Mouse (Mus musculus) cerebellum, postnatal 10 days (tissue): ENCODE data around the gene Tram2.

ENCODE experiments used
- DNase-seq, 2 experiments: peaks; one replicate each; pipeline ENCODE4 v3.0.0; 2021; ENCODE audit warnings: mixed read lengths in 2 of 2

Tram2 gene

GRCm38 (mm10) chr1:21067536-21068221 is 11.3 kb downstream of the Tram2 start:
- peak; percentile 23 to 27 for DNase-seq

DNA sequence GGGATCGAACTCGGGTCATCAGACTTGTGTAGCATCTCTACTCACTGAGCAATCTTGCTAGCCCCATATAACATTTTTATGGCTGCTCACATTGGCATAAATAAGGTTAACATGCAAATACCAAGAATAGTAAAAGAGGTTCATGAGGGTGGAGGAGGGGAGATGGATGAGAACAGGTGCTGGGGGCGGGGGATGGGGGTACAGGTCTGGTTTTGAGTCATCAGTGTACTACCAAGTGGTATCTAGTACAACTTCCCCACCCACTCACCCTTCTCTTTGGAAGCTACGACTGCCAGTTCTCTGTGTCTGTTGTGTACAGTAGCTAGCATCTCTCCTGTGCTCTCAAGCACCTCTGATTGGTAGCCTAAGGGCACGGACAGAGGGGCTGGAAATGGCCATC is 14.9 kb downstream of the Tram2 start:
- no peak for DNase-seq

DNA sequence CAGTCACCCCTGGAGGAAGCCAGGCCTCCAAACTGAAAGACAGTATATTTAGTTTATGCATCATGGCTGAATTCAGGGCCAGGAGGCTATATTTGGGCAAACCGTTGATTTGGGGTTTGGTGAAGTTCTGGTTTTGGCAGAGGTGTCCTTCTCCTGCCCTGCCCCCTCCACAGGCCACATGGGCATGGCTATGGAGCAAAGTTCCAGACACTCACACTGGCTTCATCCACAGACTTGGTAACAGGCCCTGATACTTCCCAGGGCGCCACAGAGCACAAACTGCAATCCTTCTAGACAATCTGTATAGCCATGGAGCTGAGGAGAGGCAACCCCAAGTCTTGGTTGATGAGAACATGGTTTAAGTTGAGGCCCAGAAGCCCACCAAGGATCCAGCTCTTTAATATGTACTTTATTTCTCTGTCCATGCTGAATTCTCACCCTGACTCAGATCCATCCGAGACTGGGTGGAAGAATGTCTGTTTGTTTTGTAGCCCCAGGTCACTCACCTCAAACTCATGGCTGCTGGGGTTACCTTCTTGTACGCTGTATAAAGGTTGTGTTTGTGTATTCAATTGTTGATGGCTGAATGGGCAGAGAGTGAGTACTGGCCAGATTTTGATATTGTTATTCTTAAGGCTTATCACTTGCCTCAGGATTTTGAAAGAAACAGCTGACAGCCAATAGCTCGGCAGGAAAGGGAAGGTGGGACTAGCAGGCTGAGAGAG is 19.5 kb downstream of the Tram2 start:
- DNase-seq: no peak

DNA sequence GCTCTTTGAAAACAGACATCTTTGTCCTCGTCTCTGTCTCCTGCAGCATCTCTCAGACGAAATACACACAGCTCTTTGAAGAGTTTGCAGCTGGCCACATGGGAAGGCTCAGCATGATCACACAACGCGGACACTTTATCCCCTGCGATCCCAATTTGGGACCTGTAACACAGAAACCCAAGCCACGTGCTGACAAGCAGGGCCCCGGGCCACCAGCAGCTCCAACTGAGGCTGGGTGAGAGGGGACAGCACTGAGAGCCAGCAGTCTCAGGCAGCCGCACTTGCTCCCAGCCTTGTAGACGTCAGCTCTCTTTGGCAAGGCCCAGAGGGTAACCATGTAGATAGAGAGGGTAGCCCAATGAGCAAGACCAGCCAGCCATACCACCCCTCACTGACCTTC is 26.0 kb downstream of the Tram2 start:
- peak in 1 of 2 experiments; percentile 17 for DNase-seq

DNA sequence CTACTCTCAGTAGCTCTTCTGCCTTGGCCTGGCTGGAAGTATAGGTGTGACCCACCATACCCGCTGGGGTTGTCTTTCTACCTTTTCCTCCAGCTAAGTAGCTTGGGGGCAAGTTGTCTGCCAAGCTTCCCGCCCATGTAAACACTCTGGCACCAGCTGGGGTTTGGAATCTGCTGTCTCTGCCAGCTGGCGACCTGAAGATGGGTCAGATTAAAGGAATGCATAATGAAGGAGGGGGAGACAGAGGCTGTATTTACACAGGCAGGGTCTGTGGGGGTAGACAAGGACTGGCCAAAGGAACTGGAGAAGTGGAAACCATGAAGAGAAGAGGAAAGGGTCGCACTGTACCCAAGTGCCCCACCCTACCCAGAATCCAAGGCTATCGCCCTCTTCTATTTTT is 26.4 kb downstream of the Tram2 start:
- peak; percentile 57 to 69 for DNase-seq

DNA sequence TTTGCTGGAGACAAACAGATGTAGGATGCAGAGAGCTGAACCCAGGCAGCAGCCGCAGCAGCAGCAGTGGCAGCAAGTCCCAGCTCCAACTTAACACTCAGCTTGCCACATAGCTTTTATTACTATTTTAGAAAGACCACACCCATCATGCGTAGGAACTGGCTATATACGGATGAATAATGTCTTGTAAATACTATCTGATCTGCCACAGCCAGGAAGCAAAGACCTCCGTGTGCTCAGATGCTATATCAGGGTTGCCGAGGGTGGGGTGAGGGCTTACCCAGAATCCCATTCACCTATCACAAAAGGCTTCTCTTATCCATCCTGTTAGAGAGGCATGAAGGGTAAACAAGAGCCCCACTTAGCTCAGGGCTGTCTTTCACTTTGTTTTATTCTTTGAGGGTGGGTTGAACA is 26.9 kb downstream of the Tram2 start:
- no peak for DNase-seq

DNA sequence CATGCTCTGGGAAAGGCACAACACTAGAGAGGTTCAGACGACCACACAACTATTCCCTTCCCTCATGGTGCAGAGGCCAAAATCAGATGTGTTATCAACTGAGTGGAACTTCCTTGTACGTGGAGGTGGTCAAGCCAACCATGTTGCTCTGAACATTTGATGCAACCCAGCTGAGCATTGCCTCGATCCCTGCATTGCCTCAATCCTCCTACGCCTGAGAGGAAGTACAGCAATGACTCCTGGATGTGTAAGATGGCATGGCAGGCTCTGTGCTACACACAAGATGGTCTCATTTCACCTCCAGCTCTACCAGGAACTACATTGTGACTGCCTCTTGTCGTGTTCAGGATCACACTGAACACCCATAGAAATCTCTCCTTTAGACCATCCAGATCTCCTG is 30.0 kb downstream of the Tram2 start:
- no peak for DNase-seq

GRCm38 (mm10) chr1:21048402-21048801 is 30.6 kb downstream of the Tram2 start:
- DNase-seq: no peak

GRCm38 (mm10) chr1:21042461-21042860 is 36.6 kb downstream of the Tram2 start:
- no peak for DNase-seq

DNA sequence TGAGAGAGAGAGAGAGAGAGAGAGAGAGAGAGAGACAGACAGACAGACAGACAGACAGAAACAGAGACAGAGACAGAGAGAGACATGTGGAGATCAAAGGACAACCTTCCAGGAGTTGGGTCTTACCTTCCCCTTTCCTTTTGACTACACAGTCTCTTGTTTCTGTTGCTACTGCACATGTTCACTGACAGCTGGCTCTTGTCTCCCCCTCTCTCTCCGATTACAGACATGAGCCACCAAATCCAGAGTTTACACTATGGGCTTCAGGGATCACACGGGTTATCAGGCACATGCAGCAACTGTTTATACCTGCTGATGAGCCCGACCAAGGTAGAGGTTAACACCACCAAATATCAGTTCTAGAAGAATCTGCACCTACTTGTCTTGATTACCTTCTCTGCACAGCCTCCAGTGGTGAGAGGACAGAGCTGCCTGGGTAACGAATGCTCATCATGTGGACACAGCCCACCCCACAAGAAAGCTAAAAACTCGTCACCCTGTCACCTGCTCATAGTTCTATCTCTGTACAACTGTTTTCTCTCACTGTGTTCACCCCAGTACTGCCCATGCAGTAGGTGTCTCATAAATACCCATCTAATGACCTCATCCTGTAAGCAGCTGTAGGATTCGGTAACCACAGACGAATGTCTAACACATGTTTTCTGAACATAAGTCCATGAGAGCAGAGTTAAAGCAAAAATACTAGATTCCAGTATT is 38.3 kb downstream of the Tram2 start:
- no peak for DNase-seq

DNA sequence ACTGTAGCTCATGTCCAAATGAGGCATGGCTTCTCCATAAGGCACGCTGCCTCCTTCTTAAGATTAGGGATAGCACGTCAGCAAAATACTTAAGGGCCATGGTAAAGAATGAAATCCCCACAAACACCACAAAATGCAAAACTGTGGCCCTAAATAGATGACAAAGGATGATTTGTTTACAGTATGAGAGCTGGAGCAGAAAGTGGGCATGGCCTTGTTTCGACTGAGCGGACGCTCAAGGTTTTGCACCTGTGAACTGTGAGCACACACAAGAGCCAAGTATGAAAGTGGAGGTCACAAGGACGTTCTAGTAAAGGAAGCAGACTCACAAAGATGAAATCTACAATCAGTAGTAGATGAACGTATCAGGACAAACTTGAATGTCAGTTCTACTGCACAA is 38.9 kb downstream of the Tram2 start:
- DNase-seq: no peak

- DNase-seq: no peak
Measured at GRCm38 (mm10) chr1:21039564-21039963, 39.5 kb downstream of the Tram2 start.

DNA sequence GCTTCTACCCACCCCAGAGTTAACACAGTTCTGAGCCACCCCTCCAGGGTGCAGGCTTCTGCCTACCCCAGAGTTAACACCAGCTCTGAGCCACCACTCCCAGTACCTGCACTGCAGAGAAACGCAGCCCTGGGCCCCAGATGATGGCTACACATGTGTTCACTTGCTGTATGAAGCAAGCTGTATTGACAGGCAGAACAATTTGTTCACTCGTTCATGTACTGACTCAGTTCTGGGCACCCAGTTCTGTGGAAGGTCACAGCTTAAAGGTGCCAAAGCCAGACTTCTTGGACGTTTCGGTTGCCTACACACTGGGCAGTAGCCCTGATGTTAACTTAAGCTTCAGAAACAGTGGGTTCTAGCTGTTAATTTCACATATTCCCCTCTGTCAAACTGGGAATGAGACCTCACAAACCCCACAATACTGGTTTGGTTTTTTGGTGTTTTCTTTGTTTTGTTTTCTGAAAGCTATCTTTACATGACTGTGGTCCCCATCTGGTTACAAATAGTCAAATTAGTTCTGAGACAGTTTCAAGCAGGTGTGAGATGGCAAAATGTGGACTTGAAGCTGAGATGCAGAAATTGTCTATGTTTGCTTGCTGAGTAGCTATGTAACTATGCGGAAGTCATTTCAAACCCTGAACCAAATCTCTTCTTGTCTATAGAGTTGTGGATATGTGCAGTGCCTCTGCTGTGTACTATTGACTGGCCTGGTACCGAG is 41.0 kb downstream of the Tram2 start:
- DNase-seq: no peak

GRCm38 (mm10) chr1:21035878-21036277 is 43.2 kb downstream of the Tram2 start:
- no peak for DNase-seq

- DNase-seq: no peak
Measured at GRCm38 (mm10) chr1:21033792-21034119, 45.3 kb downstream of the Tram2 start.

DNA sequence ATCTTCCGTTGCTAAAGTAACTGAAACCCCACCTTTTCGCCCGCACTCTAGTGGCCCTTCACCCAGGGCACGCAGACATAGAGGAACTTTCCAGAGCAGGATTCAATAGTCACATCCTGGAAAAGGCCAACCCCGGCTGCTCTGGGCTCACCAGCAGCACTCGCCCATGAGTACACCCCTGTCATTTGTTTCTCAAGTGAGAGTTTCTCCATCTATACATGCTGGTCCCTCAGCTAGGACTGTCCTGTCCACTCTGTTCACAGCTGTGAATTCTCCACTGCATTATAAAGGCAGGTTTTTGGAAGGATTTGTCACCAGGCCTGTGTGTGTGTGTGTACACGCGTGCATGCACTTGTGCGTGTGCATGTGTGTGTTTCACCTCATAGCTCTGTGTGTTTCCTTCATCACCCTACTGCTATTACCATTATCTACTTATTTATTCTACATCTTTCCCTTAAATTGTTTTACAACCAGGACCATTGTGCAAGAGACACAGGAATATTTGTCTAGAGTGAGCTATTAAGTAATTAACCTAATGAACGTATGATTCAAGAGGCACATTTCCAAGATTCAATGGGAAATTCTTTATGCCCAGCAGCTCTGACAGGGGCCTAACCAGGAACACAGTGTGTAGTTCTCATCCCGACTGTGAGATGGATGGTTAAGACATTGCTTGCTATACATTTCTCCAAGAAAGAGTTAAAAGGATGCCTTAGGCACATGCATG is 45.8 kb downstream of the Tram2 start:
- DNase-seq: no peak

GRCm38 (mm10) chr1:21031650-21032049 is 47.4 kb downstream of the Tram2 start:
- DNase-seq: no peak

GRCm38 (mm10) chr1:21029000-21029399 is 50.0 kb downstream of the Tram2 start:
- DNase-seq: no peak

GRCm38 (mm10) chr1:21026534-21026933 is 52.5 kb downstream of the Tram2 start:
- DNase-seq: no peak

- DNase-seq: no peak
Measured at GRCm38 (mm10) chr1:21025203-21025602, 53.8 kb downstream of the Tram2 start.

DNA sequence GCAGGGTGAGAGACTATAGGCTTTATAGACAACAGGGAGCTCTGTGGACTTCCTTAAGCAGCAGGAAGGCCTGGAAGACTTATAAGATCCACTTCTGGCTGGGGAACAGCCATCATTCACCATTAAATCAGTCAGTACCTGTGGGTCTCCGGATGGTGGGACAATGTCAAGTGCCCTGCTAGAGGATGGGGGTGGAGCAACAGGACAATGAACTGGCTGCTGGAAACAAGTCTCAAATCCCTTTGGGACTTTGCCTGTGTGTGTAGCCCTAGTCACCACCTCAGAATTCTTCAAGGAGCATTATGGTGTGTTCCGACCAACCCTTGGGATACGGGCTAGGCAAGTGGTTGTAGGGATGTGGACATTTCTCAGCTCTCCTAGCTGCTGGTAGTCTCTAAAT is 55.9 kb downstream of the Tram2 start:
- DNase-seq: no peak

DNA sequence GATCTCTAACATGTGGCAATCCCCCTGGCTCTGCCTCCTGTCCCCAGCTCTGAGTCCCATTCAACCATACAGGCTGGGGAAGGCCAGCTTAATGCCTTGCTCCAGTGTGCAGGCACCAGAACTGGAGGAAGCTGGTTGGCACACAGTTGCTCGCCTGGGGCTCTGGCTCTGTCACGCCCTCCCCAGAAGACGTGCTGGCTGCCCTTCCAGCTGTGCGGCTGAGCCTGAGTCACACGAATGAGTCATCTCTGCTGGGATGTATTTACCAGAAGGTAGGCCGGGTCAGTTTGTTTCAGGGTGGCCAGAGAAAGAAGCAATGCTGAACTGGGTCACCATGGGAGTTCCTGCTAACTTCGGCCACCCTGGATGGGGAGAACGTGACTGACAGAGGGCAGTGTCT is 64.6 kb downstream of the Tram2 start:
- DNase-seq: peak in 1 of 2 experiments; percentile 33
